Mouse (Mus musculus) embryonic facial prominence, embryonic 11.5 days (tissue): ENCODE data around the gene Il23a. TPM values are rescaled to one million over a fixed set of nuclear protein-coding genes. Genes with fewer than 3 reads are reported as not detected.
"Not testable (repeated sequence)": the region's sequence is repeated elsewhere in the genome, so short reads cannot be mapped to it uniquely, and the experiment has no call there.

ENCODE experiments used
- ATAC-seq: fragments of 200-750 bp; cut with Nextera tagmentation; replicated peaks from 2 replicates; pipeline ENCODE4 v1.8.0; 2017; ENCODE audit warnings: low read depth; ENCODE audit not compliant: insufficient number of reproducible peaks, low FRiP score, low TSS enrichment
- DNase-seq: peaks from one replicate; pipeline ENCODE4 v3.0.0-alpha.2; 2015; ENCODE audit warnings: low spot score
- H3K27ac ChIP-seq: fragments of 300-500 bp; sonication (generic); replicated peaks from 2 replicates; pipeline ENCODE4 v1.5.1; 2014; ENCODE audit warnings: mild to moderate bottlenecking, low read depth, low read length, control low read depth
- H3K27me3 ChIP-seq: fragments of 300-500 bp; sonication (generic); 2 replicates; pipeline ENCODE4 v1.6.1; 2014; ENCODE audit warnings: mild to moderate bottlenecking, low read length, moderate library complexity, mixed read lengths; ENCODE audit not compliant: control insufficient read depth, insufficient read depth
- H3K36me3 ChIP-seq: fragments of 300-500 bp; sonication (generic); replicated peaks from 2 replicates; pipeline ENCODE4 v1.6.1; 2014; ENCODE audit warnings: low read depth, mild to moderate bottlenecking, low read length, moderate library complexity, mixed read lengths; ENCODE audit not compliant: control insufficient read depth, insufficient read depth
- H3K4me1 ChIP-seq: fragments of 300-500 bp; sonication (generic); 2 replicates; pipeline ENCODE4 v1.6.1; 2014; ENCODE audit warnings: low read length, mixed read lengths; ENCODE audit not compliant: control insufficient read depth, insufficient read depth
- H3K4me2 ChIP-seq: fragments of 300-500 bp; sonication (generic); 2 replicates; pipeline ENCODE4 v1.6.1; 2014; ENCODE audit warnings: low read depth, mild to moderate bottlenecking, control low read depth, low read length, moderate library complexity
- H3K4me3 ChIP-seq: fragments of 300-500 bp; sonication (generic); 2 replicates; pipeline ENCODE4 v1.5.1; 2014; ENCODE audit warnings: low read depth, low read length, control low read depth
- H3K9ac ChIP-seq: fragments of 300-500 bp; sonication (generic); replicated peaks from 2 replicates; pipeline ENCODE4 v1.6.1; 2014; ENCODE audit warnings: mild to moderate bottlenecking, control low read depth, low read length
- H3K9me3 ChIP-seq: fragments of 300-500 bp; sonication (generic); replicated peaks from 2 replicates; pipeline ENCODE4 v1.6.1; 2016; ENCODE audit warnings: mild to moderate bottlenecking, low read length, inconsistent platforms, mixed read lengths; ENCODE audit not compliant: control insufficient read depth
- WGBS: fragments of 180-500 bp; shearing (Covaris S2); extraction: QIAGEN DNeasy Blood & Tissue Kit; methylation state at CpG from one replicate; pipeline ENCODE4 v1.1.7; 2014; 5-methylcytosine and 5-hydroxymethylcytosine counted together
- polyA plus RNA-seq: library from polyadenylated mRNA; unstranded; fragments of >200 nt; fragmentation: Nextera tagmentation; extraction: Ambion mirVana; gene quantifications from 2 replicates; pipeline ENCODE4 v1.2.1, GENCODE M21; 2014

Gene Il23a
- polyA plus RNA-seq, 1 experiment from 2014 or later, result not detected

DNA sequence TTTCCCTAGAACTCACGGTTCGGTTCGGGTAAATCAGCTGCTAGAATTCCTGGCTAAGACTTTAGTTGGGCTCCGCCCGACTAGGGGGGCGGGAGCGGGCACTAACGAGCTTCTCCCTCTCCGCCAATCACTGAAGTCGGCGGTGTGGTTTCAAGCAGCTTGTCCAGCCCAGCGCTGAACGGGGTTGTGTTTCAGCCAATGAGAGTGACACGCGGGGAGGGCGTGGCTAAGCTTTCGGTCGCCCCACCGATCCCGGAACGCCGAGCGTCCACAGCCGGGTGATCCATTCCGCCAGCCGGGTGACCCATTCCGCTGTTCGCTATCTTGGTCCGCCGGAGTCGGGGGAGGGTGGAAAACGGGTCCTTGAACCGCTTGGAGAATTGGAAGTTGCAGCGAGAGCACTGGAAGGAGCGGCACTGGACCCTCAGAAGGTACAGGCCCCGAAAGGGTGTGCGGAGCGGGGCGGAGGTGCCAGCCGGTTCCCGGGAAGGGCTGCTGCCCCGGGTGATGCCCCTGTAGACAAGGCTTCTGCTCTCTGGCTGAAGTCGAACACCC, 28.2 kb downstream of the Il23a start, which contains the start of gene Stat2:
Stat2 (plus strand) TSS at position 273 of the 555 bp plus-strand sequence.
- H3K27me3 ChIP-seq, result no peaks in the 10 kb centered on the region
- DNase-seq (peak; percentile 98), ATAC-seq (peak; percentile 97)
- H3K4me1 ChIP-seq, result no peaks in the 10 kb centered on the region
- 0 out of 2 replicates have a peak within 1 kb of the TSS, but pooled peaks have one; percentile 31 for H3K27ac ChIP-seq
- H3K9ac ChIP-seq, result peak within 1 kb of the TSS; percentile 74
- no peaks in the 10 kb centered on the region for H3K9me3 ChIP-seq
- H3K4me3 ChIP-seq, result peak within 1 kb of the TSS; percentile 72
- H3K36me3 ChIP-seq, result no peaks in the 10 kb centered on the region
- under 1% methylated on average over 43 of the region's 43 CpGs for WGBS
- H3K4me2 ChIP-seq, result peak within 1 kb of the TSS; percentile 59

DNA sequence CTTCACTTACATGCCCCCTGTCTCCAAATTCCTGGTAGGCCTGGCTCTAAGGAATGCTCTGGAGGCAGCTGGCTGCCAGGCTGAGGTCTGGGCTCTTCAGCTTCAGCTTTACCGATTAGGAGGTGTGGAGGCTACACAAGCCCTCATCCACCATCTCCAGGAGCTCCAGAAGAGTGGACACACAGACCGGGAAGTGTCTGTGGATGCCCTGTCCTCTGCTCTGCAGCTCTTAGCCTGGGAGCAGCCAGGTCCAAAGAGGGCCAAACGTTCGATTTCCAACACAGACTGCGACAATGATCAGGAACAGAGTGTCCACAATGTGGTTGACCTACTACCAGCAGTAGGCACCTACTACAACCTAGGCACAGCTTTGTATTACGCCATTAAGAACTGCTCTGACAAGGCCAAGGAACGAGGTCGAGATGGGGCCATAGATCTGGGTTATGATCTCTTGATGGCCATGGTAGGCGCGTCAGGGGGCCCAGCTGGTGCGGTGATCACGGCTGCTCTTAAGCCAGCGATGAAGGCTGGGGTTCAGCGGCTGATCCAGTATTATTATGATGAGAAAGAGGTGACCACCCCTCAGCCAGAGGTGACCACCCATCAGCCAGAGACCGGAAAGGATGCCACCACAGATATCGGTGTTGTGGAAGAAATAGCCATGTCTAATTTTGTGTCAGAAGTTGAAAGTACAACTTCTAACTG, 29.2 kb downstream of the Il23a start:
- no peak overlapping the region for H3K4me2 ChIP-seq
- no peaks in the 10 kb centered on the region for H3K9me3 ChIP-seq
- ATAC-seq, result no peak
- no peaks in the 10 kb centered on the region for H3K27me3 ChIP-seq
- H3K4me1 ChIP-seq, result no peaks in the 10 kb centered on the region
- 86% methylated on average over 16 of the region's 16 CpGs for WGBS
- DNase-seq, result no peak
- no peak overlapping the region for H3K4me3 ChIP-seq
- no peak overlapping the region for H3K27ac ChIP-seq
- no peaks in the 10 kb centered on the region for H3K36me3 ChIP-seq
- no peak overlapping the region for H3K9ac ChIP-seq

DNA sequence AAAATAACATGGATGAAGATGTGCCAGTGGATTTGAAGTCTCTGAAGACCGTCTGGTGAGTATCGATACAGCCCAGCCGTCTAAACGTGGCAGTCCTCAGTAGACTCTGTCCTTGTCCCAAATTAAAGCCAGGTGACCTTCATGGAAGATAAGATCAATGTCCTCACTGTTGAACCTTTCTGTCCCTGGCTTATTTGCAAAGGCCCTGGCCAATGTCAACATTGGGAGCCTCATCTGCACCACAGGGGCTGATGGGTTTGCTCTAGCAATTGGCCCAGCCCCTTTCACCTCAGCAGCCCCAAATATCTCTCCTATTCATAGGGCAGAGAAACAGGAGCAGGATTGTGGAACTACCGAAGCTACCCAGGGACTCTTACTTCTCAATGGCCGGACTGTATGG, 30.2 kb downstream of the Il23a start, which contains the start of gene Apof:
Apof (plus strand) TSS at position 301 of the 400 bp plus-strand sequence.
- Histone ChIP-seq H3K9ac (no peak within 1 kb of the TSS), H3K27me3 (no peaks in the 10 kb centered on the region), H3K4me1 (no peaks in the 10 kb centered on the region), H3K4me3 (no peak within 1 kb of the TSS), H3K27ac (no peak within 1 kb of the TSS), H3K36me3 (no peaks in the 10 kb centered on the region), H3K9me3 (no peaks in the 10 kb centered on the region), H3K4me2 (no peak within 1 kb of the TSS)
- 52% methylated on average over 6 of the region's 6 CpGs for whole genome bisulfite sequencing
- no peak for DNase-seq
- ATAC-seq, result no peak

DNA sequence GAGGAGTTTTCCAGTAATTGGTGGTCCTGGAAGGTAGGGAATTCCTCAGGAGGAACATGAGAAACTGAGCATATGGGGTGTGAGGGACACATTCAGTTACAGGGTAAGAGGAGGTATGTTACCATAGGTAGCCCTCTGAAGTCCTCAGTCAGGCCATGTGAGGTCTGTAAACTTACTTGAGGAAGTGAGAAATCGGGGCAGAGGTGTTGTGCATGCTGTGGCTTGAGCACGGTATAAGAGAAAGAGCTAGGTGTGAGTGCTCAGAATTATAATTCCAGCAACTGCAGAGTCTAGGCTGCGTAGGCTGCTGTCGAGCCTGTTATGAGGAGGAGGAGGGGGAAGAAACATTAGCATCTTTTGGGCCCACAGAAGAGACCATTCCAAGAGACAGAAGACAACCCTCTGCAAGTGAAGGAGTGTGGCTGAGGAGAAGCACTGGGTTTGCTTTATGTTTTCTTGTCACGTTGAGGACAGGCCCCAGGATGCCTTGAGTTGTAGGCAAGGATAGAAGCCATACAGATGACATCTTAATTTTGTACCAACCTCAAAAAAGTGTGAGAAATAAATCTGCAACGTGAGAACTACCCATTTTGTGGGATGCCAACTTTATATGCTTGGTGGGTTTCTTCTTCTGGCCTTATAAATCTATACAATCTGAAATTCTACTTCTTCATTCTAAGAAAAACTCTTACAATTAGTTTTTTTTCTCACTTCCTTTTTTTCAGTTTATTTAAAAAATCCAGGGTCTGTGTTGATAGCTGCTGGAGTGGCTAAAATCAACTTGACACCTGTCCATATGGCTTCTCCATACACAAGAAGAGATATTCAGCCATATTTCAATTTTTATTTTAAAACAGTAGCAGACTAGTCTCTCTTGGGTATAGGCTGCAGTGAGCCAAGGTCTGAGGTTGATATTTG, 34.9 kb downstream of the Il23a start:
- 82% methylated on average over 6 of the region's 6 CpGs for WGBS

DNA sequence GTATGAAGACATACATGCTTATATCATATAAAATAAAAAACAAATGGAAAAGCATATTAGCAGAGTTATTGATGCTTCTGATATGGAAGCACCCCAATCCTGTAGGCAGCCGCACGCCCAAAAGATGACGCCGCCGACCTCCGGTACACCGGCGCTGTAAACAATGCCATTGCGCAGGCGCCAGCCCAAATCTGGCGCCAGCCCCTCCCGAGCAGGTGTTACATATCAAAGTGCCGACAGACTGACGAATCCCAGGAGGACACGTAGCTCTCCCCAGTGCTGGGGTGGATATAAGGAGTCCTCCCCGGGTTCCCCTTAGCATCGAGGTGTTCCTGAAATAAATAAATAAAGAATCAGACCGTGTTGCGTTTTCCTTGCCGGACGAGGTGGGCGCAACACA, 36.3 kb downstream of the Il23a start:
- Histone ChIP-seq H3K4me2 (no peak overlapping the region), H3K36me3 (no peaks in the 10 kb centered on the region), H3K27me3 (no peaks in the 10 kb centered on the region), H3K27ac (no peak overlapping the region), H3K4me1 (no peaks in the 10 kb centered on the region), H3K4me3 (no peak overlapping the region), H3K9me3 (no peaks in the 10 kb centered on the region), H3K9ac (no peak overlapping the region)
- ATAC-seq (no peak), DNase-seq (no peak)
- WGBS, result 78% methylated on average over 22 of the region's 22 CpGs

More for the DNA sequence above, 34.9 kb downstream of the Il23a start:
- Histone ChIP-seq H3K27ac (no peak overlapping the region), H3K9ac (no peak overlapping the region), H3K4me3 (no peak overlapping the region), H3K4me2 (no peak overlapping the region), H3K4me1 (no peaks in the 10 kb centered on the region), H3K36me3 (no peaks in the 10 kb centered on the region), H3K9me3 (no peaks in the 10 kb centered on the region), H3K27me3 (no peaks in the 10 kb centered on the region)
- ATAC-seq (no peak), DNase-seq (no peak)

DNA sequence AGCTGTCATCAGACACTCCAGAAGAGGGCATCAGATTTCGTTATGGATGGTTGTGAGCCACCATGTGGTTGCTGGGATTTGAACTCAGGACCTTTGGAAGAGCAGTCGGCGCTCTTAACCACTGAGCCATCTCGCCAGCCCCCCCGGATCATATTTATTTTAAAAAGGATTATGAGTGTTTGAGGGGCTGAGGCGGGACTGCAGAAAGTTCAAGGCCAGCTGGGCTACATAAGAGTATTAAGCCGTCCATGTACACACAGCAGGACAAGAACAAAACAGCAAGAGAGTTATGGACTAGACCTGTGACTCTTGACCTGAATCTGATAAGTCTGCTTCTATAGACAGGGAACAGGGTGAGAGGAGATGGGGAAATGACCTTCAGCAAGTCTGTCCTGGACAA, 38.2 kb downstream of the Il23a start:
- not testable (repeated sequence) for H3K27me3 ChIP-seq, DNase-seq, ATAC-seq, H3K4me3 ChIP-seq, H3K9me3 ChIP-seq, H3K4me2 ChIP-seq, H3K36me3 ChIP-seq, H3K4me1 ChIP-seq, H3K27ac ChIP-seq, H3K9ac ChIP-seq
- 87% methylated on average over 7 of the region's 7 CpGs for WGBS

DNA sequence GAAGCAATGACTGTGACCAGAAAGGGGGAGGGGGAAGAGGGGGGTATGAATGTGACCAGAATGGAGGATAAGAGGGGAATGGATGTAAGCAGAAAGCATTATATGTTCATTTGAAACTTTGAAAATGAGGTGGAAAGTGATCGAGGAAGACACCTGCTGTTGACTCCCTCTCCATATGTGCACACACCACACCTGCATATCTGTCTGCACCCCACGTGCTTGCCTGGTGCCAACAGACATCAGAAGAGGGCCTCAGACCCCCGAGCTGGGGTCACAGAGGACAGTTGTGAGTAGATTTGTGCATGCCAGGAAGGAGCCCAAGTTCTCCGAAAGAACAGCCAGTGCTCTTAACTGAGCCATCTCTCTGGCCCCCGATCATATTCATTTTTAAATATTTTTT, 38.6 kb downstream of the Il23a start:
- no peak for ATAC-seq
- Histone ChIP-seq H3K27me3 (no peaks in the 10 kb centered on the region), H3K9ac (no peak overlapping the region), H3K9me3 (no peaks in the 10 kb centered on the region), H3K4me2 (no peak overlapping the region), H3K27ac (no peak overlapping the region), H3K4me1 (no peaks in the 10 kb centered on the region), H3K4me3 (no peak overlapping the region), H3K36me3 (no peaks in the 10 kb centered on the region)
- 82% methylated on average over 5 of the region's 5 CpGs for WGBS
- no peak for DNase-seq
